Mouse (Mus musculus): ENCODE results near the gene Tff1. TPM values are rescaled to one million over a fixed set of nuclear protein-coding genes. Genes with fewer than 3 reads are reported as not detected.

Gene Tff1
- polyA plus RNA-seq, 1 experiment from 2014 or later: not detected

DNA sequence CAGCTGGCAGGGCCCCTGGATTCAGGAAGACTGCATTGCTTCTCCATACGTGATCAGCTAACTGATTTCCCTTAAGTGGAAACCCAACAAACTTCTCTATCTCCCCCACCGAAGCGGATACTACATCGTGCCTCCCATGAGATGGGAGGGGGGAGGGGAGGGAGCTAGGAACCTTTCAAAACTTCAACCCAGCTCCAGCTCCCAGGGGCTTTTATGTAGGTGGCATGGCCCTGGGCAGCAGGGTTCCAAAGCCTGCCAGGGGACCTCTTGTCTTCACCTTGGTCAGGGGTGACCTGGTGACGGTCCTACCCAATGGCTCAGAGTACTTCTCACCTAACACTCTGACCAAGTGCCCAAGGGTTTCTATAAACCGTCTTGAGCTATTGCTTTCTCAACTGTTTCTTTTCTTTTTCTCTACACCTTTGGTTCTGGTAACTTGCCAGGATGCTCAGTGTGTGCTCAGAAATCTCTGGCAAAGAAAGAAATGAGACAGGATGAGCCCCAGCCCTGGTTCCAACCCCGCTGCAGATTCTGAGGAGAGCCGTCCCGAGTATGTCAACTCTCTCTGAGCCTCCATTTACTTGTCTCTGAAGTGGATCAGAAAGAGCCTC lies 36.3 kb downstream of the Tff1 start:
- Histone ChIP-seq H3K9me3 (replicated peaks) (no peaks in the 10 kb centered on the region; the same call in 1 of the 2 replicates), H3K36me3 (no peaks in the 10 kb centered on the region), H3K4me2 (no peak overlapping the region), H3K4me3 (replicated peaks) (no peak overlapping the region), H3K27me3 (replicated peaks) (no peaks in the 10 kb centered on the region), H3K27ac (replicated peaks) (no peak overlapping the region), H3K9ac (replicated peaks) (no peak overlapping the region), H3K4me1 (peaks cover 3% of the 10 kb centered on the region; the same call in 1 of the 2 replicates)
- ATAC-seq (ENCODE audit: low FRiP score): no peak
- 91% methylated on average over 9 of the region's 9 CpGs for WGBS

GRCm38 (mm10) chr17:31125548-31126266 lies 39.4 kb downstream of the Tff1 start:
- Histone ChIP-seq H3K27ac (replicated peaks) (no peak overlapping the region), H3K27me3 (replicated peaks) (no peaks in the 10 kb centered on the region), H3K9me3 (replicated peaks) (no peaks in the 10 kb centered on the region; the same call in 1 of the 2 replicates), H3K36me3 (no peaks in the 10 kb centered on the region), H3K4me2 (no peak overlapping the region), H3K4me3 (replicated peaks) (no peak overlapping the region), H3K4me1 (peaks cover 3% of the 10 kb centered on the region; the same call in 1 of the 2 replicates), H3K9ac (replicated peaks) (no peak overlapping the region)
- ATAC-seq (ENCODE audit: low FRiP score): no peak
- 50% methylated on average over 9 of the region's 9 CpGs for WGBS

DNA sequence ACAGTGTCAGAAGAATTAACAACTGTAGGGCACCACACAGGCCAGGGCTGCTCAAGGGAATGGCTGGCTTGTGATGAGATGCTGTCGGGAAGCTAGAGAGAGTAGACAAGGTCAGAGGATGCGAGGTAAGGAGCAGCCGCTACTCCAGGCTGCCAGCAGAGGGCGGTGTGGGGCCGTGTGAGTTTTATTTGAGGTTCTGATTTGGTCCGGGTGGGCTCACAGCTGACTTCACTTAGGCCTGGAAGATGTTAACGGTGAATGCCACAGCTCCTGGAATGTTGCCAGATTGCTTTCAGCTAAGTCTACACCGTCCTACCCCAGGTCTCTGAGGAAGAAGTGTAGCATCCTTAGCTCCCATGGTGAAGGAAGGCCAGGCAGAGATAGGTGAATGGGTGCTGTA lies 43.1 kb downstream of the Tff1 start:
- Histone ChIP-seq H3K9ac (replicated peaks) (no peak overlapping the region), H3K9me3 (replicated peaks) (no peaks in the 10 kb centered on the region; the same call in 1 of the 2 replicates), H3K27ac (replicated peaks) (no peak overlapping the region), H3K4me3 (replicated peaks) (no peak overlapping the region), H3K4me2 (no peak overlapping the region), H3K4me1 (peaks cover 3% of the 10 kb centered on the region; the same call in 1 of the 2 replicates), H3K36me3 (0 out of 2 replicates have a peak, but pooled peaks cover 3% of the 10 kb centered on the region), H3K27me3 (replicated peaks) (no peaks in the 10 kb centered on the region)
- no peak for ATAC-seq (ENCODE audit: low FRiP score)
- WGBS: 10% methylated on average over 8 of the region's 8 CpGs

DNA sequence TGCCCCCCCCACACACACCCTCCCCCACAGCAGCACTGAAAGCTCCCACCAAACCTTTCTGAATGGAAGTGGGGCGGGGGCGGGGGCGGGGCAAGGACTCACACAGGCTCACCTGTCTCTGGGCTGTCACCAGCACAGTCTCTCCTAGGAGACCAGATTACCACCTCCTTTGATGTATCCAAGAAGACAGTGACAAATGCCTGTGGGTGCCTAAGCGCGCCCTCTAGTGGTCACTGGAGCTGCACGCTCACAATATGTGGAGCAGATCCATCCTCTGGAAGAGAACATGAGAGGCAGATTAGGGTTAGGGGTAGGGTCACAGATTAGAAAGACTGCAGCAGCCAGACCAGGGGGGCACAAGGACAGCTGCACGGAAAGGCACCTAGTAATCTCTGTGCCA lies 45.6 kb downstream of the Tff1 start:
- H3K4me1 ChIP-seq: no peaks in the 10 kb centered on the region
- H3K4me2 ChIP-seq: no peak overlapping the region
- peaks cover 17% of the 10 kb centered on the region for H3K36me3 ChIP-seq
- no peak overlapping the region for H3K9ac ChIP-seq (replicated peaks)
- ATAC-seq (ENCODE audit: low FRiP score): peak; percentile 38; the same call in 1 of the 2 replicates
- H3K4me3 ChIP-seq (replicated peaks): no peak overlapping the region
- H3K27ac ChIP-seq (replicated peaks): no peak overlapping the region
- no peaks in the 10 kb centered on the region for H3K27me3 ChIP-seq (replicated peaks)
- H3K9me3 ChIP-seq (replicated peaks): no peaks in the 10 kb centered on the region; the same call in 1 of the 2 replicates
- WGBS: 8% methylated on average over 7 of the region's 7 CpGs

GRCm38 (mm10) chr17:31117946-31118345 lies 47.1 kb downstream of the Tff1 start:
- Histone ChIP-seq H3K9me3 (replicated peaks) (no peaks in the 10 kb centered on the region), H3K36me3 (peaks cover 28% of the 10 kb centered on the region), H3K9ac (replicated peaks) (no peak overlapping the region), H3K4me2 (no peak overlapping the region), H3K4me1 (no peaks in the 10 kb centered on the region), H3K4me3 (replicated peaks) (no peak overlapping the region), H3K27ac (replicated peaks) (no peak overlapping the region), H3K27me3 (replicated peaks) (no peaks in the 10 kb centered on the region)
- 87% methylated on average over 5 of the region's 5 CpGs for WGBS
- ATAC-seq (ENCODE audit: low FRiP score): no peak

- no peaks in the 10 kb centered on the region for H3K4me1 ChIP-seq
- ATAC-seq (ENCODE audit: low FRiP score): no peak
- 83% methylated on average over 6 of the region's 6 CpGs for WGBS
These were observed 49.0 kb downstream of the Tff1 start for GRCm38 (mm10) chr17:31116063-31116462.

GRCm38 (mm10) chr17:31113191-31113856 lies 51.8 kb downstream of the Tff1 start:
- Histone ChIP-seq H3K9me3 (replicated peaks) (no peaks in the 10 kb centered on the region), H3K9ac (replicated peaks) (no peak overlapping the region), H3K4me2 (no peak overlapping the region), H3K4me3 (replicated peaks) (no peak overlapping the region), H3K27me3 (replicated peaks) (no peaks in the 10 kb centered on the region), H3K27ac (replicated peaks) (no peak overlapping the region), H3K36me3 (peaks cover 71% of the 10 kb centered on the region), H3K4me1 (no peaks in the 10 kb centered on the region)
- ATAC-seq (ENCODE audit: low FRiP score): no peak
- WGBS: 32% methylated on average over 9 of the region's 9 CpGs

More at GRCm38 (mm10) chr17:31116063-31116462, 49.0 kb downstream of the Tff1 start:
- H3K27me3 ChIP-seq (replicated peaks): no peaks in the 10 kb centered on the region
- no peak overlapping the region for H3K4me3 ChIP-seq (replicated peaks)
- peaks cover 46% of the 10 kb centered on the region for H3K36me3 ChIP-seq
- no peak overlapping the region for H3K9ac ChIP-seq (replicated peaks)
- H3K27ac ChIP-seq (replicated peaks): no peak overlapping the region
- H3K4me2 ChIP-seq: no peak overlapping the region
- H3K9me3 ChIP-seq (replicated peaks): no peaks in the 10 kb centered on the region

Other genes with a start within 250 kb of the Tff1 start
- 0.03 and 3.0 TPM in 2 replicates for gene Umodl1, start 210.6 kb downstream of the Tff1 start, polyA plus RNA-seq (2015; fragmentation: Nextera tagmentation; extraction: Ambion mirVana)
- 18.5 and 19.9 TPM in 2 replicates for gene Abcg1, start 107.6 kb downstream of the Tff1 start, polyA plus RNA-seq (2015; fragmentation: Nextera tagmentation; extraction: Ambion mirVana)
- gene Tff3, start 35.6 kb downstream of the Tff1 start, polyA plus RNA-seq (2015; fragmentation: Nextera tagmentation; extraction: Ambion mirVana): 3.2 and 32.6 TPM in 2 replicates
- not detected in 2 replicates for gene Tff2, start 21.0 kb downstream of the Tff1 start, polyA plus RNA-seq (2015; fragmentation: Nextera tagmentation; extraction: Ambion mirVana)
- gene Tmprss3, start 33.7 kb upstream of the Tff1 start, polyA plus RNA-seq (2015; fragmentation: Nextera tagmentation; extraction: Ambion mirVana): 0.06 TPM in 1 of 2 replicates, not detected in the other
- 7.3 TPM in 1 of 2 replicates, not detected in the other for gene Ubash3a, start 42.6 kb upstream of the Tff1 start, polyA plus RNA-seq (2015; fragmentation: Nextera tagmentation; extraction: Ambion mirVana)
- gene Rsph1, start 112.1 kb upstream of the Tff1 start, polyA plus RNA-seq (2015; fragmentation: Nextera tagmentation; extraction: Ambion mirVana): 3.4 and 3.9 TPM in 2 replicates
- gene Slc37a1, start 121.5 kb upstream of the Tff1 start, polyA plus RNA-seq (2015; fragmentation: Nextera tagmentation; extraction: Ambion mirVana): 9.0 and 10.9 TPM in 2 replicates
- 24.9 and 25.8 TPM in 2 replicates for gene Pde9a, start 220.9 kb upstream of the Tff1 start, polyA plus RNA-seq (2015; fragmentation: Nextera tagmentation; extraction: Ambion mirVana)